Mouse (Mus musculus): ENCODE measurements around the gene Lgals2. TPM values are rescaled to one million over a fixed set of nuclear protein-coding genes. Genes with fewer than 3 reads are reported as not detected.
A peak's percentile ranks its signal among the peaks of the same experiment; 100 is the strongest.
"Not testable (repeated sequence)": the region's sequence is repeated elsewhere in the genome, so short reads cannot be mapped to it uniquely, and the experiment has no call there.

The Lgals2 gene
- polyA plus RNA-seq, 1 experiment from 2014 or later: not detected

DNA sequence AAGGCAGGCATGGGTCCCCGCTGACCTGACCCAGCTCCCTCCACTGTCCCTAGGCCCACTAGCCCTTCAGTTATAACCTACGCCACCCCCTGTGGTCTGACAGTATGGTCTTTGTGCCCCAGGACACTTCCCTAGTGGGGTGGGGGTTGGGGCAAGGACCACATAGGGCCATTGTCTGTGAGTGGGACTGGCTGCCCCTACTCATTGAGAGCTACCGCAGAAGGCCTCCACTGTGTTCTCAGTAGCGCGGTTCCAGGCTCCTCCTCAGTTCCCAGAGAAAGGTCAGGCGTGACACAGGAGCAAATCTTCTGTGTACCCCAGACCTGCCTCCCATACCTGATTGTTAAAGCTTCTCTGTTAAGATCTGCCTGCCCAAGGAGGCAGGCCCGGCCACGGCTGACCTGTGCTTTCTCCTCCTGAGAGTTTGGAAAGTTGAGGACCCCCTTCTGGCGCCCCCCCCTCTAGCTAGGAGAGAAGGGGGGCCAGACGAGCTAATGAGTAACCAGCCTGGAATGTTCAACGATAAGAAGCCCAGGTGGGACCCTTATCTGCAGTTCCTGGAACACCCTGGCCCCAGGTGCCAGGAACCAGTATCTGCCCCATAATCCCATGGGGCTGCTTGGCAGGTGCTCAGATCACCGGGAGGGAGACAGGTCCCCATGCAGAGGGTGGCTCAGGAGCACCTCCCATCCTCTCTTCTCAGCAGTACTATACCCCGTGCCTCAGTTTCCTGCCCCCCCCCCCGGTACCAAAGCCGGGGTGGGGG lies 5.1 kb downstream of the Lgals2 start:
- 67% methylated on average over 15 of the region's 15 CpGs for WGBS
- ATAC-seq (ENCODE audit: low FRiP score, low read depth): no peak
- H3K4me3 ChIP-seq: no peak overlapping the region

DNA sequence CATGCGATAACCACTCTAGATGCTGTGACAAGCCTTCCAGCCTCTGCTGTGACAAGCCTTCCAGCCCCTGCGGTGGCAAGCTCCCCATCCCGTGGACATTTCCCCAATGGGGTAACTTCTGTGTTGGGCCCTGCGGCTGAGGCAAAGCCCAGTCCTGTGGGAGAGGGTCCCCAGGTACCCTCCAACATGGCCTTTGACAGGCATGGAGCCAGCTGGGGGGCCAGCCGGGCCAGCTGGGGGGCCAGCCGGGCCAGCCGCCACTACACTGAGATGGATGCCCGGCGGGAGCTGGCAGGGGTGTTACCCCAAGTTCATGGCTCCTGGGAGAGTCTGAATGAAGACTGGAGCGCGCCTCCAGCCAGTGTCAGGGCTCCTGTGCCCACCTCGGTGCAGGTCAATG lies 5.8 kb downstream of the Lgals2 start:
- Histone ChIP-seq H3K4me3 (no peak overlapping the region), H3K9me3 (no peaks in the 10 kb centered on the region), H3K27me3 (replicated peaks) (peaks cover 14% of the 10 kb centered on the region), H3K4me1 (peaks cover 17% of the 10 kb centered on the region), H3K9ac (no peak overlapping the region), H3K27ac (no peak overlapping the region), H3K4me2 (replicated peaks) (no peak overlapping the region), H3K36me3 (no peaks in the 10 kb centered on the region)
- WGBS: 86% methylated on average over 12 of the region's 12 CpGs
- ATAC-seq (ENCODE audit: low FRiP score, low read depth): no peak

More for the DNA sequence above, 5.1 kb downstream of the Lgals2 start:
- Histone ChIP-seq H3K4me2 (replicated peaks) (no peak overlapping the region), H3K9ac (no peak overlapping the region), H3K9me3 (no peaks in the 10 kb centered on the region), H3K4me1 (peaks cover 11% of the 10 kb centered on the region; the same call in 1 of the 2 replicates), H3K36me3 (no peaks in the 10 kb centered on the region), H3K27ac (no peak overlapping the region), H3K27me3 (replicated peaks) (peaks cover 10% of the 10 kb centered on the region; the same call in 1 of the 2 replicates)

DNA sequence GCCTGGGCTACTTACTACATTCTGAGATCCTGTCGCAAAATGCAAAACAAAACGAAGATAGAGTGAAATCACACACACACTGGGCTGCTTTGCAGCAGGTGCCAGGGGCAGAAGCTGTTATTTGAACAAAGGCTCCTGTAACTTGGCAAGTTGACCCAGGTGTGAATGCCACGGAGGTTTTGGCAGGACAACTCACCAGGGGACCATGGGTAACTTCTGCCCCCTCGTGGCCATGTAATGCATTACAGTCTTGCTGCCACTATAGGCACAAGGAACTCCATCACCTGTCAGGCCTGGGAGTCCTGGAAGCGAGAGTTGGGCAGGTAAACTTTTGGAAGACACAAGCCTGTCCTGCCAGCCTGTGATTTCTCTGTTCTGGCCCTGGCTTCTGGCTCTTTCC lies 6.9 kb downstream of the Lgals2 start:
- Histone ChIP-seq H3K27ac (no peak overlapping the region), H3K9ac (no peak overlapping the region), H3K9me3 (no peaks in the 10 kb centered on the region), H3K36me3 (no peaks in the 10 kb centered on the region), H3K4me1 (peaks cover 17% of the 10 kb centered on the region), H3K4me2 (replicated peaks) (no peak overlapping the region), H3K27me3 (replicated peaks) (peaks cover 24% of the 10 kb centered on the region), H3K4me3 (no peak overlapping the region)
- ATAC-seq (ENCODE audit: low FRiP score, low read depth): no peak
- 33% methylated on average over 5 of the region's 5 CpGs for WGBS

DNA sequence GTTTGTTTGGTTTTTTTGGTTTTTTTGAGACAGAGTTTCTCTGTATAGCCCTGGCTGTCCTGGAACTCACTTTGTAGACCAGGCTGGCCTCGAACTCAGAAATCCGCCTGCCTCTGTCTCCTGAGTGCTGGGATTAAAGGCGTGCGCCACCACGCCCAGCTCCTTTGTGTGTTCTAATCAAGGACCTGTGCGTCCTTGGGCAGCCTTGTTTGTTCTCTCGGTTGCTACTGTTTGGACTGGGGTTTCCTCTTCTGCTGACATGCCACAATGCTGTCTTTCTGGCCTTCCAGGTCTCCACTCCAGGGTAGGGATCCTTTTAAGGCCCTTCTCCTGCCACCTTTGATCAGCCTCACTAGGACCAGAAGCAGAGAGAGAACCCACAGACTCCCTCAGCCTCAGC lies 8.5 kb downstream of the Lgals2 start:
- not testable (repeated sequence) for ATAC-seq (ENCODE audit: low FRiP score, low read depth); H3K9ac ChIP-seq; H3K27ac ChIP-seq; H3K9me3 ChIP-seq; H3K36me3 ChIP-seq; H3K4me2 ChIP-seq (replicated peaks); H3K4me3 ChIP-seq
- H3K27me3 ChIP-seq (replicated peaks): peaks cover 35% of the 10 kb centered on the region
- 92% methylated on average over 7 of the region's 7 CpGs for WGBS
- peaks cover 29% of the 10 kb centered on the region for H3K4me1 ChIP-seq

DNA sequence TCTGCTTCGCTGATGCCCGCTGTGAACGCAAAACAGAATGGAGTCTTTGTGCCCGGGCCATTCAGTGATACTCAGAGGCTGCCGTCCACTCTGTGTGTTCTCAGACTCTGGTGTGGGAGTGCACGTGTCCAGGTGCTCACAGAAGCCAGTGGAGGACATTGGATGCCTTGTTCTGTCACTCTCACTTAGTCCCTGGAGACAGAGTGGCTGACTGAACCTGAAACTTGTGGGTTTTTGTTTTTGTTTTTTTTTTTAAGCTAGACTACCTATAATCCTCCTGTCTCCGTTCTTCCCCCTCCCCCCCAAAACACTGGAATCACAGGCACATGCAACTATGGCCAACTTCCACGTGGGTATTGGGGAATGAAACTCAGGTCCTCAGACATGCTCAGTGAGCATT lies 9.0 kb downstream of the Lgals2 start:
- no peak for ATAC-seq (ENCODE audit: low FRiP score, low read depth)
- Histone ChIP-seq H3K27ac (no peak overlapping the region), H3K4me2 (replicated peaks) (no peak overlapping the region), H3K4me1 (peaks cover 25% of the 10 kb centered on the region), H3K4me3 (no peak overlapping the region), H3K9ac (no peak overlapping the region), H3K27me3 (replicated peaks) (peaks cover 35% of the 10 kb centered on the region), H3K9me3 (no peaks in the 10 kb centered on the region), H3K36me3 (no peaks in the 10 kb centered on the region)
- WGBS: 75% methylated on average over 8 of the region's 8 CpGs

DNA sequence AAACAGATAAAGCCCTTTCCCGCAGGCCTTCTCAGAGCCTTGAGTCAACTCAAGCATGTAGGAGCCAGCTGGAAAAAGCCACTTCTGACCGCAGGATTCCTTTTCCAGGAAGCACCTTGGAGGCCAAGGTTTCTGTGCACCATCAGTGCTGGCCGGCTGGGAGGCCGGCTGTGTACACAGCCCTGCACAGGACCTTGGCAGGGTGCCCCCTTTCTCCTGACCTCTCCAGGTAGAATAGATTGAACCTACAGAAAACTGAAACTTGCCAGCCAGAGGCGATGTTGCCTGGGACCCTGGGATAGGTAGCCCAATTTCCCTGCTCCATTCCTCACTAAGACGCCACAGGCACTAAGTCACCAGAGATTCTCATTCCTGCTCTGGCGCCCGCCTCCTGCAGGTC lies 9.5 kb downstream of the Lgals2 start:
- ATAC-seq (ENCODE audit: low FRiP score, low read depth): no peak
- WGBS: 89% methylated on average over 8 of the region's 8 CpGs
- Histone ChIP-seq H3K27ac (no peak overlapping the region), H3K4me3 (no peak overlapping the region), H3K9me3 (no peaks in the 10 kb centered on the region), H3K9ac (no peak overlapping the region), H3K27me3 (replicated peaks) (peaks cover 35% of the 10 kb centered on the region), H3K4me2 (replicated peaks) (no peak overlapping the region; the same call in 1 of the 2 replicates), H3K4me1 (peaks cover 28% of the 10 kb centered on the region), H3K36me3 (no peaks in the 10 kb centered on the region)

DNA sequence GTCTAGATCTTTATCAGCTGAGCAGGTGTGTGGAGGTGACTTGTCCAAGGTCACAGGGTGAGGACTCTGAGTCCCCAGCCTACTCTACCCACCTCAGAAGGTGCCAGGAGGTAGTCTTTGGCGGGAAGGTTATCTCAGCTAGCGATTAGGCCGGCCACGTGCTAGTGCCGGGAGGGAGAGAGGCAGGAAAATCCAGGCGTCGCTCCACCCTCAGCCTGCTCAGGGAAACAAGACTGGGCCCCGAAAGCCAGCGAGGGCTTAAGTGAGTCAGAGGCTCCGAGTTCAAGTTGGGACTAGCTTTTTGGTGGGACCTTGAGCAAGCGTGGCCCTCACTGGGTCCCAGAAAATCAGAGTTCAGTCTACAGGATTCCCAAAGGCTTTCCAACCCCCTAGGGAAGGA lies 10.0 kb downstream of the Lgals2 start:
- H3K9me3 ChIP-seq: no peaks in the 10 kb centered on the region
- 0 out of 2 replicates have a peak overlapping the region, but pooled peaks have one; percentile 14 for H3K4me2 ChIP-seq (replicated peaks)
- ATAC-seq (ENCODE audit: low FRiP score, low read depth): no peak
- no peak overlapping the region for H3K27ac ChIP-seq
- H3K9ac ChIP-seq: no peak overlapping the region
- WGBS: 79% methylated on average over 11 of the region's 11 CpGs
- H3K36me3 ChIP-seq: no peaks in the 10 kb centered on the region
- no peak overlapping the region for H3K4me3 ChIP-seq
- H3K4me1 ChIP-seq: peaks cover 34% of the 10 kb centered on the region
- peaks cover 35% of the 10 kb centered on the region for H3K27me3 ChIP-seq (replicated peaks)

DNA sequence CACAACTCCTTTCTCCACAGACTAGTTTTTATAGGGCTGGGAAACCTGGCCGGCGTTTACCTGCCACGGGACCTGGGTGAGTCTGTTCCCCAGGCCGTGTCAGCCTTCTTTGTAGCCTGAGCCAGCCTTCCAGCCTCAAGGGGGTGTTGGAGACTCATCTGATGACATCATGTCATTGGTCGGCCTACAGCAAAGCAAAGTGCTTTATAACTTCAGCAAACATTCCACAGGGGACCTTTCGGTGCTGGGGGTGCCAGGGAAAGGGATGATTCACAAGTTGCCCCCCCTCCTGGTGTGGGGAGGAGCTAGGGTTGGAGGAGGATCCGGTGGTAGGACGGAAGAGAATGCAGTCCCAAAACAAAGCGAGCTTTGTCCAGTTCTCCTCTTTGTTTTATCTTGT lies 10.5 kb downstream of the Lgals2 start:
- Histone ChIP-seq H3K9ac (no peak overlapping the region), H3K4me3 (no peak overlapping the region), H3K27ac (no peak overlapping the region), H3K27me3 (replicated peaks) (peaks cover 33% of the 10 kb centered on the region), H3K36me3 (no peaks in the 10 kb centered on the region), H3K9me3 (no peaks in the 10 kb centered on the region), H3K4me1 (peaks cover 39% of the 10 kb centered on the region), H3K4me2 (replicated peaks) (peak overlapping the region; percentile 5)
- WGBS: 29% methylated on average over 9 of the region's 9 CpGs
- no peak for ATAC-seq (ENCODE audit: low FRiP score, low read depth)

DNA sequence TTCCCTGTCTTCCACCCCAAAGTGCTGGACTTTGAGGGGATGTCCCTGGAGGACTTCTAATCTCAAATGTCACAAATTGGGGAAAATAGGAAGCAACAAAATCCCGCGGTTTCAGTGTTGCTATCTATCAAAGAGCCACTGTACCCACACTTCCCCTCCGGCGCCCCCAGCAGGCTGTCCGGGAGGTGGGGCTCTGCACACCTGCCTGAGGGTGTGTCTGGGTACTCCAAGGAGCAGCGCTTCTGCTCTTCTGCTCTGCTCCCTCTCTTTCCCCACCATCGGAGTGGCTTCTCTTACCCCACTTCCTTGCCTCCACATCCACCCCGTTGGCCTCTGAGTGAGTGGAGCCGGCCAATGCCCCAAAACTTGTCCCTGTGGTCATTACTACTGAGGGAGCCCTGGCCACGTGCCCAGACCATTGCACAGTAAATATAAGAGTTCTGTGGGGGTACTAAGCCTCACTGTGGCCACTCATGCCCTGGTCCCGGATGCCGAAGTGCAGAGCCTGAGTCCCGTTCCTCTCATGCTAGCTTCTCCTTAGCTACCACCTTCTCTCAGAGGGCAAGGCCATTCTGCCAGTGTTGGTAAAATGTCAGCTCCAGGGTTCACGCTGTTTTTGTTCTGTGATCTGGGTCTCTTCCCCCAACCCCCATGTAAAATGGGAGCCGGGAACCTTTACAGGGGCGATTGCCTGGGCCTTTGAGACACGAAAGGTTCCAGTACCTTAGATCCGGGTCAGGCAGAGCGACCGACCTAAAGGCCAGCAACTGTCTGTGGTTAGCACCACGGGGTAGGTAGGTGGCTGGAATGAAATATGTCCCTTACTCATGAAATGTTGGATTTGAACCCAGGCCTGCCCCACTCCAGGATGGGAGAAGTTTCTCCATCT lies 11.5 kb downstream of the Lgals2 start:
- peaks cover 28% of the 10 kb centered on the region for H3K27me3 ChIP-seq (replicated peaks)
- no peak overlapping the region for H3K27ac ChIP-seq
- peak overlapping the region; percentile 83 for H3K4me2 ChIP-seq (replicated peaks)
- H3K36me3 ChIP-seq: no peaks in the 10 kb centered on the region
- peaks cover 49% of the 10 kb centered on the region for H3K4me1 ChIP-seq
- no peaks in the 10 kb centered on the region for H3K9me3 ChIP-seq
- no peak overlapping the region for H3K9ac ChIP-seq
- ATAC-seq (ENCODE audit: low FRiP score, low read depth): no peak
- WGBS: 40% methylated on average over 21 of the region's 21 CpGs
- peak overlapping the region; percentile 47 for H3K4me3 ChIP-seq

DNA sequence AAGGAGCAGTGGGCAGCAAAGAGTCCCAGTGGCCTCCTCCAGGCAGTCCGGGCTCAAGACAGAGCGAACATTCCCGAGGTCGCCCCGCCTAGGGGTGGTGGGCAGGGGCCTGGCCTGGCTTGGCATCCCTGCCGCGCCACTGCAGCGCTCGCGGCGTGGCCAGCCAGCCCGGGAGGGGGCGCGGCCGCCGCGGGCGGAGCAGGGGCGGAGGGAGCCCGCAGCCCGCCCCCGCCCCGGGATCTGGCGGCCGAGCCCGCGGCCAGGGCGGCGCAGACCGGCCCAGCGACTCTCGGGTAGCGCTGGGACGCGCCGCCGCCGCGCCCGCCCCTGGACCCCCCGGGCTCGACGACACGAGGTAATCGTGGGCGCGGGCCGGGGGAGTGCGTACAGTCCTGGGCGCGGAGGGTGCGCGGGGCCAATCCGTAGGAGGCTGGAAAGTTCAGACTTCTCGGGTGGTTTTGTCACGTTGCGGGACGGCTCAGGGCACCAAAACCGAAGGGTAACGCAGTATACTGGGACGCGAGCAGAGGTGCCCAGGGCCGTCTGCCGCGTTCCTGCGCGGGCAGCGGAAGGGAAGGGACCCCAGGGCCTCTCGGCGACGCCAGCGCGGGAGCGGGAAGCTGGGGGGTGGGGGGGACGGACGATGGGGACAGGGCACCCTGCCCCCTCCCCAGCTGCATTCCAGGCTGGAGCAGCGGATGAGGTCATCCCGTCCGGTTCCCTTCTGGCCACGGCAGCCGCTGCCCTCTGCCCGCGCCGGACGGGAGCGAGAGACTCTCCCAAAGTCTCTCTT lies 12.8 kb downstream of the Lgals2 start, which contains the start of gene Cdc42ep1:
Cdc42ep1 (plus strand) TSS at position 254 of the 793 bp plus-strand sequence.
- peaks cover 28% of the 10 kb centered on the region for H3K27me3 ChIP-seq (replicated peaks)
- H3K4me2 ChIP-seq (replicated peaks): peak within 1 kb of the TSS; percentile 83
- H3K9ac ChIP-seq: peak within 1 kb of the TSS; percentile 65
- ATAC-seq (ENCODE audit: low FRiP score, low read depth): no peak
- H3K4me1 ChIP-seq: peaks cover 52% of the 10 kb centered on the region
- H3K36me3 ChIP-seq: no peaks in the 10 kb centered on the region
- 1% methylated on average over 86 of the region's 86 CpGs for WGBS
- no peaks in the 10 kb centered on the region for H3K9me3 ChIP-seq
- H3K27ac ChIP-seq: no peak within 1 kb of the TSS; the same call in 1 of the 2 replicates
- H3K4me3 ChIP-seq: peak within 1 kb of the TSS; percentile 47

DNA sequence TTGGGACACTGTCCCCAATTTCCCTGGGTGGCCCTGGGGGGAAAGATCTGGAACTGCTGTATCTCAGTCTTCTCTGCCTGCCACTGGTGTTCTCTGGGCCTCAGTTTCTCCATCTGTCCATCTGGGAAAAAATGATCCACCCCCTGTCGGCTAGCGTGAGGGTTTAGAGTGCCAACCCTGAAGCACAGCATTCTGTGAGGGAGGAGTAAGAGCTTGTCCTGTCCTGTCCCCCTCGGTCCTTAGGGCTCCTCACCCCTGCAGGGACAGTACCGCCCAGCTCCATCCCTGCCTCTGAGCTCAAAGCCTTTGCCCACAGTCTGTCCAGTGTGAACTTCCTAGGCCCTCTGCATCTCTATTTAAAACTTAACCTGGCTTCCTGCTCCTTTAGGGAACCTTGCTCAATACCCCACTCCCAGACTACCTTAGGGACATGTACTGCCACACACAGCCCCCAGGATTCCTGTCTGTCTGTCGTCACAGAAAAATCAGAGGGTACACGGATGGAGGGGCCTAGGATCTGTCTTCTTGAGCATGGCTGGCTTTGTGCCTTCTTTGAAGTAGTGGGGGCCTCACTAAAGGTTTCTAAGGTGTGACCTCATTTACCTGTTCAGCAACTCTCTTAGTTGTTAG lies 14.1 kb downstream of the Lgals2 start:
- Histone ChIP-seq H3K36me3 (no peaks in the 10 kb centered on the region), H3K4me3 (no peak overlapping the region), H3K4me1 (peaks cover 52% of the 10 kb centered on the region), H3K27me3 (replicated peaks) (peaks cover 24% of the 10 kb centered on the region), H3K4me2 (replicated peaks) (0 out of 2 replicates have a peak overlapping the region, but pooled peaks have one; percentile 9), H3K9ac (no peak overlapping the region), H3K27ac (no peak overlapping the region), H3K9me3 (no peaks in the 10 kb centered on the region)
- ATAC-seq (ENCODE audit: low FRiP score, low read depth): no peak
- 42% methylated on average over 6 of the region's 6 CpGs for WGBS
